1 mouse cellular context compared by ENCODE assay signal in genomic region chr9:46150890-46151703, GRCm38 (mm10).
TF ChIP-seq lines count a peak whose summit lies in the region.

No protein-coding gene starts in this region.

TF ChIP-seq in MEL, 35 proteins besides CTCF, POLR2A, EP300 and RAD21 (continued from another document):
- TF ChIP-seq MXI1 (IDR thresholded peaks at IDR 0.05; ENCODE audit: low read depth, low read length) = peak; percentile 29; the same call in 1 of the 2 replicates
- TF ChIP-seq JUND (IDR thresholded peaks at IDR 0.05; ENCODE audit: low read depth, low read length) = no peak
- TF ChIP-seq HCFC1 (IDR thresholded peaks at IDR 0.05; ENCODE audit: low read depth, low read length) = no peak
- TF ChIP-seq ZMIZ1 (IDR thresholded peaks at IDR 0.05; ENCODE audit: low read depth, low read length) = 0 out of 2 replicates have a peak, but pooled peaks have one; percentile 22
- TF ChIP-seq RCOR1 (IDR thresholded peaks at IDR 0.05; ENCODE audit: low read depth, low read length) = peak; percentile 36; the same call in 1 of the 2 replicates
- TF ChIP-seq USF1 (IDR thresholded peaks at IDR 0.05; ENCODE audit: low read depth, low read length) = no peak
